Mouse (Mus musculus): ENCODE results near the gene Zfp618.

The Zfp618 gene

DNA sequence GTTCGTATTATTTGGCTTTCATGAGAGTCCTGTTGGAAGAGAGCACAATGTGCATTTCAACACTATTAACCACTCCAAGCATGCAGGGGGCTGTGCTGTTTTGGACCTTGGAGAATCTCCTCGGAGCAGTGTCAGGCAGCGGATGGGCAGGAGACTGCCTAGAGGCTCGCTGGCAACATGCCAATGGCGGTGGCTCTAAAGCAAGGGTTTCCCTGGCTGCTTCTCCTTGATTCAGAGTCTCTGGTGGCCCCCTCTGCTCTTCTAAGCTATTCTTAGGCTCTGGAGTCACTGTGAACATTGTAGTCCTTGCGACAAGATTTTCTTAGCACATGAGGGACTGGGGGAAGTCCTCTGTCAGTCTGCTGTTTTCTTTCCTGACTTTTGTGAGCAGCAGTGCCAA, 33.5 kb downstream of the Zfp618 start:
- DNase-seq (ENCODE audit: extremely low spot score, low spot score): no peak

DNA sequence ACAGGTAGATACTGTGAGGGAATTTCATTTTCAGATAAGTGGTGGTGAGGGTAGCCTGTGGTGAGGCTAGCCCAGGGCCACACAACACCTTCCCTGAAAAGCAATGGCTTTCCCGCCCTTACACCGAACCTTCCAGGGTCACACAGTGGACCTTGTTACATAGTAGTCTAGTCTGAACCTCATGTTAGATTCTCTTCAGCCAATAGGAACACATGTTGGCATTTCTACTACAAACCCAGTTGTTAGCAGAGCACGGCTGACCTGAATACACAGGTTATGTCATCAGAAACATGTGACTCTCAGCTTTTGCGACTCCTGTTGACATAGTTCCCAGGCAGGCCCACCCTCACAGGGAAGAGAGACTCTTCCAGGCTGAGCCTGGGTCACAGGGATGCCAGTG, 33.9 kb downstream of the Zfp618 start:
- no peak for DNase-seq (ENCODE audit: extremely low spot score, low spot score)

DNA sequence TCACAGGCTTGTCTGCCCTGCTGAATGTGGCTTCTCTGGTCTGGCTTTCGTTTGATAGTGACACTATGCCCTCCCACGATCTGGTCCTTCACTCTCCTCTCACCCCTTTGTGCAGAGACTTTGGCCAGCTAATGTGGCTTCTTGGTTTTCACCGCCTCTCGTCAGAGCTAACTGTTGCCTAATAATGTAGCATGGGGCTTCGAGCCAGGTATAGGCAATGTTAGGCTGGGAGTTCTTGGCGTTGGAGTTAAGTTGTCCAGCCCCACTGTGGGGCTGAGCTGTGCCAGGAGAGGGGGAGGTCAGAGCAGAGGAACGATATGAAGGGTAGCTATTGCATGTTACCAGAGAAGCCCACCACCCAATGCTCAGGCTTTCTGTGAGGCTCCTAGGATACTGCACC, 34.5 kb downstream of the Zfp618 start:
- DNase-seq (ENCODE audit: extremely low spot score, low spot score): no peak

DNA sequence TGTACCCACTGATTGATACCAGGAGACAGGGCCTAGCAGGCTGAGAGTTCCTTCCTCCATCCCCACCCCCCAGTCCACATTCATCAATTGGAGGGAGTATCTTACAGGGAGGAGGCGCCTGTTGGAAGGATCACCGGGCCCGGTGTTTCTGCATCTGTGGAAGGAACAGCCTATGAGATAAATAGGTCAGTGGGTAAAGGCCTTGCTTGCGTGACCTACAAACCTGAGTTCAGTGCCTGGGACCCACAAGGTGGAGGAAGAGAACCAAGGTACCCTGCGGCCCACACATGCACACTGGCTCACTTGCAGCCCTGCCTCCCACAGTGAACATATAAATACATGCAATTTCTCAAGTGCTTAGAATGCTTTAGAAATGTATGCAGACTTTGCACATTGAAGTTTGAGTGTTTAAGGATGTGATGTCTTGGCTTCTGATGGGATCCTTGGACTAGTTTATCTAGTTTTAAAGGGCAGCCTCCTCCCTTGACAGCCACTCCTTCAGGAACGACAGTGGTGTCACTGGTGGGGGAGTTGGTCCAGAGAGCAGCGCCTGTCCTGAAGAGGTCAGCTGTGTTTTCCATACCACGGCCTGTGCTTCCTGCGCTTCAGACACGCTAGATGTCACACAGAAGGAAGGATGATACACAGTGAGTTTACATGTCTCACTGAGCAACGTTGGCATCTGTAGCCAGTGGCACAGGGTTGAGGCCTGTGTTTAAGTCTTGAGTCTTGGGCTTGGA, 35.1 kb downstream of the Zfp618 start:
- no peak for DNase-seq (ENCODE audit: extremely low spot score, low spot score)

DNA sequence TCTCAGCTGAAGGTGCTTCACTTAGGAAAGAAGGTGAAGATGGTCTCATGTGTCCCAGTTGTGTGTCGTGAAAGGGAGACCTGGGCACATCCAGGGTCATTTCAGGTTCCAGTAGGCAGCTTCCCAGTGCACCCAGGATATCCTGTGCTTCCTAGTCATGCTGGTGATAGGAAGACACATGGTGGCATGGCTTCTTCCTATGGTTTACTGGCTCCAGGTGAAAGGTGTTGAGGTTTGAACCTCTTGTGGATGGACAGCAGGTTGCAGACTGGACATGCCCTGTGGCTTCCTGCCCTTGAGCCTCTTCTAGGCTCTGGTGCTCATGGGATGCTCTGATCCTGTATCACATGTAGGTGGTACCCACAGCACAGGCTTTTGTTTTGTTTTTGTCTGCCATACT, 37.0 kb downstream of the Zfp618 start:
- no peak for DNase-seq (ENCODE audit: extremely low spot score, low spot score)

DNA sequence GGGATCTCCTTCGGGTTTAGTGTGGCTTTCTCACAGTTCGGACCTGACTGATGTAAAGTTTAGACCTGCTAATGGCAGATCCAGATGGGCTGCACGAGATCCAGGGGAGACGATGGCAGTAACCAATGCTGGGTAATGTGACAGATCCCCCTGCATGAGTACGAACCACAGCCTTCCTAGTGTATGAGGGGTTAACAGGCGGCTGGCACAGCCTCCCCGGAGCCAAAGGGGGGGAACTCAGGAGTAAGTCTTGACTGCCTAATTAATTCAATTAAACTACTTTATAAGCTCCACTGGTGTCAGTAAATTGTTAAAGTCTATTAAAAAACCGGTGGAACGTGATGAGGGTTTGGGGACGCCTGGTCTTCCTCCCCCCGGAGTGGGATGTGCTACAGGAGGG, 39.1 kb downstream of the Zfp618 start:
- DNase-seq (ENCODE audit: extremely low spot score, low spot score): no peak

DNA sequence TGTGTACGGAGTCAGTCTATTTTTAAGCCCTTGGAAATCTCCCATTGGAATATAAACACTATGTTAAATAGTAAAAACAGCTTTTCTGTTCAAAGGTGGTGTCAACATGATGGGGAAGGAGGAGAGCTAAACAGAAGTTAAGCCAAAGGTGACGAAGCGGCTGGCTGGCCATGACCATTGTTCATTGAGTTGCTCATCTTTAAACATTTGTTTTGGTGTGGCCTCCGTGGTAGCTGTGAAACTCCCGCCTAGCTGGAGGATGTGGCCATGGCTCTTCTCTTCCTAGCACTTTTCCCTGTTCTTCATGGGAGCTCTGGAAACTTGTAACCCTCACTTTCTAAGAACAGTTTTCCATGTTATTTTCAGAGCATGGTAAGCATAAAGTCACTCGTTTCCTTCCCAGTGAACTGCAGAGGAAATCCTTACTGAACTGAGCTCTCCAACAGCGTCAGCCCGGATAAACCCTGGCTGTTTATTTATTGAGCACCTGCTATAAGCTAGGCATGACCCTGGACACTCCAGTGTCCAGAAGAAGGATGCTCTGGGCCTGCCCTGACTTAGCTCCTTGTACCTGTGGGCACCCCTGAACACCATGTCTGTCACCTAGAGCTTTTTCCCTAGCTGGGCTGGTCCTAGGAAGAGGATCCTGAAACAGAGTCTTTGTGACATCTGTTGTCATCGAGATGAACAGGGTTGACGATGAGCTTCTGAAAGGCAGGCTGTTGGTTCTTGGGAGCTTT, 40.2 kb downstream of the Zfp618 start:
- DNase-seq (ENCODE audit: extremely low spot score, low spot score): no peak

DNA sequence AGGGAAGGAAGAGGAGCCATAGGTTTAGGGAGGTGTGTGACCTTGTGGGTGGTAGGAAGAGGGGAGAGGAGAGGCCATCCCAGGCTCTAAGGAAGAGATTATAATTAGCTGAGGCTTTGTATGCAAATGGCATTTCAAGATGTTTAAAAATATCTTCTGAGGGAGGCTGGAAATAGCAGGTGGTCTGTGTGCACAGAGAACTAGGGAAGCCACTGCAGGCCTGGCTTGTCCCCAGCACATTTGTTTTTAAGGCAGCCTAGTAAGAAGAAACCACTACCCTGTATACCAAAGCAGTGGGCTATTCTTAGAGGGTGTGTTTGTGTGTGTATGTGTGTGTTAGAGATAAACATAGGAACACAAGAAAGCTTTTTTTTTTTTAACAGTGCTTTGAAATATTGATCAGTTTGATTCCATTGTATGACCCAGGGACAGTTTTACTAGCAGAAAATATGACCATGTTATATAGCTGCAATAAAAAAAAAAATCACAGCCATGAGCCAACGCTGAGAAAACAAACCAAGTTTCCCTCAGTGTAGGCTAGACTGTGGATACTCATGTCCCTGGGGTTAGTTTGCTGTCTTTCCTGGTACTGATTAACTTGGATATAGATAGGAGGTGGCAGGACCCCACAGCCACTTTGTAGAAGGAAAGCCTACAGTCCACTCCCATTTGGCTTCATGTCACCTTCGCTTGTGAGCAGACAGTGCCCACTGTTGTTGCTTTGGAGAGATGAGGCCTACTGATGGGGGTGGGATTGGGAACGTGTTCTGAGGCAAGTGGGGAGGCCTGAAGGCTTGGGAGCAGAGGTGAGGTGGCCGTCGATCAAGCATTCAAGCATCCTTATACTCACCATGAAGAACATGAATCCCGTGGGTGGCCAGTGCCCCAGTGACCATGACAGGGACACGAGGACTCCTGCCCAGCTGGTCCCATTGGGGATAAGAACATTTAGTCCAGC, 41.1 kb downstream of the Zfp618 start:
- no peak for DNase-seq (ENCODE audit: extremely low spot score, low spot score)

DNA sequence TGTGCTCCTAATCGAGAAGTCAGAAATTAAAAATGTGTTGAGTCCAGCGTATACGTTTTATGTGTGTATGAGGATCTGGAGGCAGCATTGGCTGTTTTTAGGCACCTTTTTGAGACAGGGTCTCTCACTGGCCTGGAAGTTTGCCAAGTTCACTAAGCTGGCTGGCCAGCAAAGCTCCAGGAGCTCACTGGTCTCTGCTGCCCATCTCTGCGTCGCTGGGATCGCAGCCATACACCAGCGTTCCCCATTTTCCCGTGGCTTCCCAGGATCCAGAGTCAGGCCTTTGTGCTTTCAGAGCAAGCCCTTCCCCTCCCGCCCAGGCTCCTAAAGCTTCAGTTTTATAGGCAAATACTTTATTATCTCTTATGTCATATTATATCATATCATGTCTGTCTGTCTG, 42.8 kb downstream of the Zfp618 start:
- no peak for DNase-seq (ENCODE audit: extremely low spot score, low spot score)

DNA sequence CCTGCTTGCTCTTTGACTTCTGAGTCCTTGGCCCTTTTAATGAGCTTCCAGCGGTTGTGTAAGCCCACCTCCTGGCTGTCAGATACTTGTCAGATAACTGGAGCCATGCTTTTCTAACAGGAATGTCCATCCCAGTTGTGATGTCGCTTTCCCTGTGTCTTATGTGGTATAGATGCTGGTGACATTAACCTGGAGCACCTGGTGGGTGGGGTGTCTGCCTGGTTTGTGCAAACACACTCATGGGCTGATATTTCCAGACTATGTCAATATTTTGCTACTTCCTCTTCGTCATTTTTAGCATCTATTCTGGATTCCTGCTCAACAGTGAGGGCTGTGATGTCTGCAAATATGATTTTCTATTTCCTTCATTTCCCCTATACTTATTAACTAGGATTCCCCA, 43.4 kb downstream of the Zfp618 start:
- no peak for DNase-seq (ENCODE audit: extremely low spot score, low spot score)

DNA sequence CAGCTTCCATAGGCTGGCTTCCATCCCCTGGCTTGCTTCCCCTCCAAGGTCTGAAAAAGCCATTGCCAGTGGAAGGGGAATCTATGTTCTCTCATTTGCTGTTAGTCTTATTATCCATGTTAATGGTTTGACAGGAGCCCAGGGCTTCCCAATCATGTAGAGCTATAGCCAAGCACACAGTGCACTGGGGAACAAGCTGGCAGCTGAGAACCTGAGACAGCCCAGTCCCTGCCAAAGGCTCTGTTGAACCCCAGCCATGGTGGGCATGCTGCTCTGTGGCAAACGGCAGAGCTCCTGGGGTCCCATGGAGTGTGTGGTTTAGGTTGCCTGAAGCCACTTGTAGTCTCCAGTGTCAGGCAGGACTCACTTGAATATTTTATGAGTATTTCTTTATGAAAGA, 44.4 kb downstream of the Zfp618 start:
- no peak for DNase-seq (ENCODE audit: extremely low spot score, low spot score)

DNA sequence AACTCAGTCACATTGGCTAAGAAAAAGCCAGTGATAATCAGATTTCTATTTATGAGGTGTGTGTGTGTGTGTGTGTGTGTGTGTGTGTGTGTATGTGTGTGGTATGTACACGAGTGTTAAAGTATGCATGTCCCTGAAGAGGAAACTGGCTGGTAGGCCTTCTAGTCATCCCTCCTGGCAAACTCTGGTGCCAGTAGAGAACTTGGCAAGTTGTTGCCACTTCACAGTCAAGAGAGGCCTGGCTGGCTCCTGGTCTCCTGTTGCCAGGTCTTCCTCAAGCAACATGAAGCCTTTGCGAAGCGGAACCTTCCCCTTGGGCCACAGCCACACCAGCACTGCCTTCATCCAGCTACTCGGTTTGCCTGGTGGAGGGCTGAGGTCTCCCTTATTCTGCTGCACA, 44.9 kb downstream of the Zfp618 start:
- DNase-seq (ENCODE audit: extremely low spot score, low spot score): no peak

DNA sequence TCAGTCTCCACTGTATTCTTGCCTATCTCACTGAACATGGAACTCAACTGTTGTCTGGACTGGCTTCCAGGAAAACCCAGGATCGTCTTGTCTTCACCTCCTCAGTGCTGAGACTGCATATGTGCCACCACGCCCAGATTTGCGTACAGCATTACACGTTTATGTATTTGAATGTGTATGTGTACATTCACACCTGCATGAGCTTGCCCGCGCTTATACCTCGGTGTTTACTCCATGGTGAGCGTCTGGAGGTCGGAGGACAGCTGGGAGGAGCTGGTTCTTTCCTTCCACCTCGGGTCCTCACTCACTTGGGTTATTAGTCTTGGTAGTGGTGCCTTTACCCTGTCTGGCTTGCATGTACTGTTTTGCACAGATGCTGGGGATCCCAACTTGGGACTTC, 53.2 kb downstream of the Zfp618 start:
- DNase-seq (ENCODE audit: extremely low spot score, low spot score): no peak

DNA sequence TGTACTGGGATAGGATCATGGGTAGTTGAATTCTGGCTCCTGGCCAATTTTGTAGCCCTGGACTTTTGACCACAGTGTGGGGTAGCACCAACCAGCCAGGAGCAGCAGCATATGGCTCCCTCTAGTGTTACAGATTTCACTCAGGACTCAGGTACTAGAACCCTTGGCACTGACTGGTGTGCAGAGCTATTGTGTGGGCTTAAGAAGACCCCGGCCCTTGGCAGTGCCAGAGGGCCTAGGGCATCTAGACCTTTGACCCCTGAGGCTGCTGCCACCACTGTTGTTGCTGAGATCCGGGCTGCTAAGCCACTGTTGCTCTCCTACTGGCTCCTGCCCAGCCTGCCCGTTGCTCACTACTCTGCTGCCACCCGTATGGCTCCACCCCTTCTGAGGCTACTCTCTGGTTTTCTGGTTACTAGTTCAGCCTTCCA, 54.1 kb downstream of the Zfp618 start:
- no peak for DNase-seq (ENCODE audit: extremely low spot score, low spot score)

DNA sequence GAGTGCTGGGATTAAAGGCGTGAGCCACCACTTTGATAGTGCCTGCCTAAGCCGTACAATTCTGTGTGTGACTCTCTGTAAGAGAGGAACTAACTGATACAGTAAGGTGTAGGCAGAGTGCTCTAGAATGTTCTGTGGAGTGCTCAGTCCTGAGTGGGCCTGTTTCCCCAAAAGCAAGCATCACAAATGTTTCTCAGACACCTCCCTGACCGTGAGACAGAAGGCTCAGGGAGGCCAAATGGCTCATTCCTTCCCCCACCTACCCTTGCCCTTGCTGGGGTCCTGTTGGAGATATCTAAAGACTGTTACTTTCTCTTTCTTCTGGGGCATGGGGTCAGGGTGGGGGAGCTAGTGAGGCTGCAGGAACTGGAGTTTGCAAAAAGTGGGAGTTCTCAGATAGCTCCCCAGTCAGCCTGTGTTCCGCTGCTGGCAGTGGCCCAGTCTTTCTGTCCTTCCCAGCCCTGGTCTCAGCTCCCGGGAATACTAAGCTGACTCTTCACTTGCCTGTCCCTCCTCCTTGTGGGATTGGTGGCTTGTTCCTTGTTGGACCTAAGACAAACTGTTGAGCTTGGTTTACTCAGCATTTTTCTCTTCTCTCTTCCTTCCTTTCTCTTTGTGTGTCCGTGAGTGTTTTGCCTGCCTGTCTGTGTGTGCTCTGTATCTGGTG, 55.8 kb downstream of the Zfp618 start:
- DNase-seq (ENCODE audit: extremely low spot score, low spot score): no peak

DNA sequence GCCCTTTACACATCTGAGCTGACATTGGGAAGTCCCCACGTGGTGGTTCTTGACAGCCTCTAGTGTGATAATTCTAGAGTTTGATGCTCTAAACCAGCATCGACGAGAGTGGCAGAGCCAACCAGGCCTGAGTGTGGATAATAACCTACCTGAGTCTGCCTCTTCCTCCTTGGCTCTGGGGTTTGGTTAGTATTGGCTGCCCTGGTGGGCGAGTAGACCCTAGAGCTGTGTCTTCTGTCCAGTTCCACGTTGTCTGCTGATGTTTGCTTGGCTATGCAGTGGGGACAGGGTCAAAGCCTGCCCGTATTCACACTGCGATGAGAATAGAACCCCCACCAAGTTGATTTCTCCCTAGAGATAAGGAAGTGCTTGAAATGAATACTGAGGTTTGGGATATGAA, 58.1 kb downstream of the Zfp618 start:
- no peak for DNase-seq (ENCODE audit: extremely low spot score, low spot score)

DNA sequence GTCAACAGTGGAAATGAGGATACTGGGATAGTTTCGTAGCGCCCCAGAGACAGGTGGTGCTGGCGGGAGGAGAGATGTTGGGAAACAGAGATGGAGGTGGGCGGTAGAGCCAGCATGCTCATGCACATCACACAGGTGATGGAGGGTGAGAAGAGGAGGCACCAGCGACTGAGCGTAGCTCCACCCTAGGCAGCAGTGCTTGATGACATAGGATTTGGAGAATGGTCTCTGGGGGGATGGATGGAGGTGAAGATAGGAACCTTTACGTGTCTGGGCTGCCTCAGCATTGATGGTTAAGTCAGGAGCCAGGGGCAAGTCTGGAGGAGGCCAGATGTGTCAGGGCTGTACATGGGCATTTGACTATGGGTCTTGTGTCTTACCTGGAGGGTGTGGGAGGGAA, 58.7 kb downstream of the Zfp618 start:
- DNase-seq (ENCODE audit: extremely low spot score, low spot score): no peak

DNA sequence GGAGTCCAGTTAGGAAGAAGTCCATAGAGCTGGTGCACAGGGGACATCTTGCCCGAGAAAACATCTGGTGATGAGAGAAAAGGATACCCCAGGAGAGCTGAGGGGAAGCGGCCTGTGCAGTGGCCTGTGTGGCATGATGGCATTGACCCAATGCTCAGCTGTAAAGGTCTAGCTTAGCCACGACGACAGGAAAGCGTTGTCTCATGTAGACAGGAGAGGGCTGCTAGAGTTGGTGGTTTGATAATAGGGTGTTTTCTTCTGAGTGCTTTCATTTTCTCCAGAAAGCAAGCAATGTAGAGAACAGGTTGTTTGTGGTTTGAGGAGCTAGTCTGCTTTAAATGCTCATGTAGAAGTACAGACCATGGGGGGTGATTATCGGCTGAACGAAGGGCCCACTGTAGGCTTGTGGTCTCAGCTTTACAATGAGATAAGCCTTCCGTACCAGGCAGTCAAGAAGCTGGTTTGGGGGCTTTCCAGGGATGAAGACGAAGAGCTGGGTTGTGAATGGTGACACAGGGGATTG, 59.4 kb downstream of the Zfp618 start:
- DNase-seq (ENCODE audit: extremely low spot score, low spot score): no peak

DNA sequence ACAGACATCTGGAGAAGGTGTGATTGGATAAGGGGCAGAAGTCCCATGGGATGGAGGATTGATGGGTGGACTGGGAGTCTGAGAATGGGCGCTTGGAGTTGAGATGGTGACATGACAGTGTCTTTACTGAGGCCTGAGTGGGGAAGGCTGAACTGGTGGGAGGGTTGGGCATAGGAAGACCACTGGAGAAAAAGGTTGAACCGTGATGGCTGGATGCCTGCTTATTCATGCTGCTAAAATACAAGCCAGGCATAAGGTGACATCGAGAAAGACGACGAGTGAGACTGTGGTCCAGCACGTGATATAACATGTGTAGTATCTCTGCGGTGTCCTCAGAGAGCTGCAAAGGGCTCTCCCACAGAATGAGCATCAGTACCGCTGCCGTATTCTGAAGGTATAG, 59.9 kb downstream of the Zfp618 start:
- DNase-seq (ENCODE audit: extremely low spot score, low spot score): no peak

DNA sequence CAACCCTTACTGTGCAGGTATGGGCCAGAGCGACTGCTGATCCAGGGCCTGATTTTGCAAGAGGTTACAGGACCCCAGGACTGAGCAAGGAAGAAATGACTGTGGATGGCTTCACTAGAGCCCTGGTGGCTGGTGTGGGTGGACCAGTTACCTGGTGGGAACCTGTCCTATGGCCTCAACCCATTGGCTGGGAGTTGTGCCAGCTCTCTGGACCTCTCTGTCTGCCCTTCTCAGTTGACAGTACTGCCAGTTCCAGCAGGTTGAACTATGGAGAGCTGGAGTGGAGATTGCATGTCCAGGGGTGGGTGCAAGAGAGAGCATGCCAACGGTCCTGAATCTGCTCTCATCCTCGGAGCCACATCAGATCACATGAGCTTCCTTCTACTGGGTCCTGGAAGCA, 60.9 kb downstream of the Zfp618 start:
- no peak for DNase-seq (ENCODE audit: extremely low spot score, low spot score)

DNA sequence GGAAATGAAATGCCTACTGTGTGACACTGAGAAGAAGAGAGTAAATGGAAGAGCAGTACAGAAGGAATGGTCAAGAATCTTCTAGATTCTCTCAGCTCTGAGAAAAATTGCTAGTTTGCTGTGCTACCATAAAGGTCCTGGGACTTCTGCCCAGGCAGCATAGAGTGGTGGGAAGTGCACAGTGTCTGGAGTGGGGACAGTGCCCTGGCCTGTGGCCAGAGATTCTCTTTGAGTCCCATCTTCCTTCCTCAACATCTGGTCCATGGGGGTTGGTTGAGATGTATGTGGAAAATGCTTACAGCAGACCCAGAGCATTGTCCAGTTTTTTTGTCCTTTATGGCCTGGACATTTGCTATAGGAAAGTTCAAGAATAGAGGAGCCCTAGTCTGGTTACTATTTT, 62.1 kb downstream of the Zfp618 start:
- no peak for DNase-seq (ENCODE audit: extremely low spot score, low spot score)

All from neural tube, embryonic 10.5 days (tissue).